Mouse (Mus musculus) CH12F3 (cell line): Measurements from ENCODE around the gene Vav1.

ENCODE experiments used
- in situ Hi-C: fragments of 300-500 bp; cut with MboI; formaldehyde crosslinking; loops from 2 replicates; pipeline ENCODE4 v1.14.3; 2020; ENCODE audit warnings: low sequenced_read_pairs

Gene Vav1

DNA sequence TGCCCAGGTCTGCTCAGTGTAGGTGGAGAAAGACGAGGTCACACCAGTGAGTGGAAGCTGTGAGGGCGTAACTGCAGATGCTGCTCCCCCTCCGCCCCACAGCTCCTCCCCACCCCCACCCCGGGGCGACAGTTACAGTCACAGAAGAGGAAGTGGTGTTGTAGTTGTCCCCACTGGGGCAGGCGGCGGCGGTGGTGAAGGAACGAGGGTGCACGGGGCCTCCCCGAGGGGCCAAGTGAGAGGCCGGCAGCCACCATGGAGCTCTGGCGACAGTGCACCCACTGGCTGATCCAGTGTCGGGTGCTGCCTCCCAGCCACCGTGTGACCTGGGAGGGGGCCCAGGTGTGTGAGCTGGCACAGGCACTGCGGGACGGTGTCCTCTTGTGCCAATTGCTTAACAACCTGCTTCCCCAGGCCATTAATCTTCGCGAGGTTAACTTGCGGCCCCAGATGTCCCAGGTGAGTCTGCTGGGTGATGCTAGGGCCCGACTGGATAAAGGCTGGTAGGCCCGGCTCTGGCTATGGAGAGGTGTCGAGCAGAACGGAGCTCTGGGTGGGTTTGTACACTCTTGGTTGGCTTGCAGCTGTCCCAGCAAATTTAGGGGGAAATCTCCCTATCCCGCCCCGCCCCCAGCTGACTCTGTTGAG, at the start of gene Vav1:
Gene Vav1 (plus strand): TSS at position 158 of the 648 bp plus-strand sequence.
- in situ Hi-C loops: no loop called here

DNA sequence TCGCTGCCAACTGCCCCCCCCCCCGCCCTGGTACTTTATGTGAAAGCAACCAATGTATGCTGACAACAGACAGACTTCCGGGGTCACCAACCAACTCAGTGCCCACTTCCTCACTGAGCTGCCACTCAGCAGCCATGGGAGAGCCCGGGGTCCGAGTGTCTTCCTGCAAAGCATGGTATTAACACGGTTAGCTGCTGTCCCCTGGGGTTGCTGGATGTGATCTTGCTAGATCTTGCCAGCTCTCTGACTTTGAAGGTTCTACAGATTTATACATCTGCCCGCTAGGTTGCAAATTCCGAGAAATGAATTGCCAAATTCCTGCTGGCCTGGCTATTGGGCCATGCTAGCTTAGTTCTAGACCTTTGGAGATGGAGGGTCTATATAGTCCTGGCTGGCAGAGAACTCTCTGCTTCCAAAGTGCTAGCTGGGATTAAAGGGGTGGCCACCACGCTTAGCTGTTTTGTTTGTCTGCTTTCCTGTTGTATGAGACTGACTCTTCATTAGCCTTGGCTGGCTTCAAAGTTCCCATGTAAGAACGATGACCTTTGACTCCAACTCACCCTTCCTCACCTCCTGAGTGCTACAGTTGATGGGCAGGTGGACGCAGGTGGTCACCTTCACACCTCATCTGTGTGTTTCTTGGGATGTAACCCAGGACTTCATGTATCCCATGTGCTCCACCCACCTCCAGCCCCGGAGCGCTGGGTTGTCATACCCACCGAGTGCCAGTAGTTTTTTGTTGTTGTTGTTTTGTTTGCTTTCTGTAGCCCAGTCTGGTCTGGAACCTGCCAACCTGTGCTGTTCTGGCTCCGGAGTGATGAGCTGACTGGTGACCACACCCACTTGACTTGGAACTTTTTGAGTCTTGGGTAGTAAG, 48.8 kb upstream of the Vav1 start:
- in situ Hi-C loops: no loop called here

GRCm38 (mm10) chr17:57230728-57231125, 48.2 kb upstream of the Vav1 start:
- in situ Hi-C loops: no loop called here

- in situ Hi-C loops: no loop called here
Observed at GRCm38 (mm10) chr17:57231321-57231771, 47.6 kb upstream of the Vav1 start.

DNA sequence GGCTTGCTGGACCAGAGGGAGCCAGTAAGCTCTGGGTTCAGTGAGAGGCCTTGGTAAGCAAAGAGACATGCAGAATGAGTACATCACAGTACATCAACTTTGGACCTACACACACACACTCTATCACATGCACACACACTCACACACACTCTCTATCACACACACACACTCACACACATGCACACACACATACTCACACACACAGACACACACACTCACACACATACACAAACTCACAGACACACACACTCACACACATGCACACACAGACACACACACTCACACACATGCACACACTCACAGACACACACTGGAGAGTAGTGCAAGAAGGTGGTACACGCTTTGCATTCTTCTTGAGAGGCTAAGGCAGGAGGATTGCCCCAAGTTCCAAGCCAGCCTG, 46.7 kb upstream of the Vav1 start:
- in situ Hi-C loops: no loop called here

GRCm38 (mm10) chr17:57233038-57233437, 45.9 kb upstream of the Vav1 start:
- in situ Hi-C loops: no loop called here

DNA sequence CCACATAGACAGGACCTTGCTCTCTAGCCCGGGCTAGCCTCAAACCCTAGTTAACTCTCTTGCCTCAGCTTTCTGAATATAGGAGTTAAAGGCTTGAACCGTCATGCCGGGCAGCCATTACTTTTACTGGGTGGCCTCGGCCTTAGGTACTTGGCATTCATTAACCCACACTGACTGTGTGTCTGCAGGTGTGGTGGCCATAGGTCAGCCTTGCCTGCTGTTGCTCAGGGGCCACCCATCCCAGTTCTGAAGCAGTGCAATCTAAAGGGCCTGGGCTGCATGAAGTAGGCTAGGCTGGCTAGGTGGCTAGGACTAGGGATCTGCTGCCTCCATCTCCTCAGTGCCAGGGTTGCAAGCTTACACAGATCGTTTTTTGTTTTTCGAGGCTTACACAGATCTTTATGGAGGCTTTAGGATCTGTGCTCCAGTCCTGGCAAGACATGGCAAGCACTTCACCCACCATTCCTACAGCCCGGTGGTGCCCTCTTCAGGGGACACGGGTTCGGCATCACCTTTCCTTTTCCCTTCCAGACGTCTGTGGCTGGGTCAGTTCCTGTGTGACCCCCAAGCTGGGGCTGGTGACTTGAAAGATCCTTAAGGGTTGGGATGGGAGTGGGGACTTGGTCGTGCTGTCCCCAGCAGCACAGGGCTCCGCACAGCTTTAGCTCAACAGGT, 44.5 kb upstream of the Vav1 start:
- in situ Hi-C loops: no loop called here

DNA sequence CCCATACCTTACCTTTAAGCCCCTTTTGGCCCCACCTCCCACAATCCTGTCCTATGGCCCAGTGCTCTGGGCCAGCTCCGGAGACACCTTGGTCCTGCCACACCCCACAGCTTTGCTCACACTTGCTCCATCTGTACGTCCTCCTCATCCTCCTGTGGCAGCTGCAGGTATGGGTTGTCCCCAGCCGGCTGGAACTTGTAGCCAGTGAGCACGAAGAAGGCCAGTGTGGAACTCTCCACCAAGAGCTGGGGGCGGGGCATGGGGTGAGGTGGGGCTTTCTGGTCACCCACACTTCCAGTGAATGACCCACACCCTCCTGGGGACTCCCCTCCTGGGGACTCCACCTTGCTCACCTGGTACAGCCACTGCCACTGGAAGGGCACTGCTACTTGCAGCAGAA, 43.1 kb upstream of the Vav1 start:
- in situ Hi-C loops: no loop called here

- in situ Hi-C loops: no loop called here
Observed at GRCm38 (mm10) chr17:57237181-57237580, 41.7 kb upstream of the Vav1 start.

DNA sequence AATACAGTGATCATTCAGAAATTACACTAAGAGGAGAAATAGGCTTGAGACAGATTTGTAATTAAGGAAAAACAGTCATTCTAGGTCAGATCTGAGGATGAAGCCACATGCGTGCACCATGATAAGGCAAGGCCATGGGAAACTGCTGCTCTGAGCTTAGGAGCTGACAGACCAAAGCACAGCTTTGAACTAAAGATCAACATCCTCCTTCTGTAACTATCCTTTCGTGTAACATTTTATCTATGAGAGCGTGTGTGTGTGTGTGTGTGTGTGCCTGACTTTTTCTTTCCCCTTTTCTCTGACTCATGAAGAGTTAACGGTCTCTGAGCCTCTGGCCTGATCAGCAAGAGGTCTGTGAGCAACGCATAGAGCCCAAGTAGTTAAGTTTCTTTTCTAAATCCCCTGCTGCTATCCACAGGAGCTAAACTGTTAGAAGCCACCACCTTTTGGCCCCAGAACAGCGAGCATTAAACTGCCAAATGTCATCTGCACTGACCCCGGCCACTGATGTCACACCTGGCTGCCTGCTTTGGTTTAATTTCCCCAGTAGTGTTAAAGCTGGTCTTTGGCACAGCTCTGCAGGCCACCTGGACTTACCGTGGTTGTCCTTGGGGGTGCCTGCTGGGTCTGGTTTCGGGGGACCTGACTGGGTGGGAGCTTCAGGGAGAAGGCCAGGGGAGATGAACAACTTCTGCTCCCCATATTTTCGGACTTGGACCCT, 35.1 kb upstream of the Vav1 start:
- in situ Hi-C loops: loop anchor here (10.0 kb wide), 1 partner anchor 91 kb away; no protein-coding TSS in a partner anchor

DNA sequence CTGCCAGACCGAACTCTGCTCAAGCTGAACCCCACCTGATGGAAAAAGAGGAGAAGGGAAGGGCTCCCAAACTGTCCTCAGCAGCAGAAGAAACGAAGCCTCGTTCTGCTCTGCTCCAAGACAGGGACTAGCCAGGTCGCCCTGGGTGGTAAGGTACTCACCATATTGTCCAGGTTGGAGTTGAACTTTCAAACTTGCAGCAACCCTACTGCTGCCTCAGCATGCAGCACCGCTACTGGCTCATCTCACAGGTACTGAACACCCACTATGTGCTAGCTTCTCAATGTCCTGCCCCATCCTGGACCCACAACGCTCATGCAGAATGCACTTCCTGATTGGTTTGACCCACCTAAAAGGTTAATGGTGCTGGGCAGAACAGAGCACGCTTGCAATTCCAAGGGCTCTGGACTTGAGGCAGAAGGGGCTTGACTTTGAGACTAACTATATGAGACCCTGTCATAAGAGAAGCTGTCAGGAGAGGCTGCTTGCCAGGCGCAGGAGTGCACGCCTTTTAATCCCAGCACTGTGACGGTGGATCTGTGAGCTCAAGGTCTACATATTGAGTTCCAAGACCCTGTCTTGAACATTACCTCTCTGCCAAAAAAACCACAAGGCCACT, 33.5 kb upstream of the Vav1 start:
- in situ Hi-C loops: loop anchor here (10.0 kb wide), 1 partner anchor 89 kb away; no protein-coding TSS in a partner anchor

- in situ Hi-C loops: loop anchor here (10.0 kb wide), 1 partner anchor 88 kb away; no protein-coding TSS in a partner anchor
Observed at GRCm38 (mm10) chr17:57246663-57247392, 32.1 kb upstream of the Vav1 start.

- in situ Hi-C loops: loop anchor here (10.0 kb wide), 1 partner anchor 87 kb away; no protein-coding TSS in a partner anchor
Observed at GRCm38 (mm10) chr17:57247393-57248200, 31.3 kb upstream of the Vav1 start.

GRCm38 (mm10) chr17:57248201-57248699, 30.6 kb upstream of the Vav1 start, which contains the start of gene Gpr108:
Gpr108 (minus strand) TSS chr17:57248446.
- in situ Hi-C loops: loop anchor here (10.0 kb wide), 1 partner anchor 87 kb away; no protein-coding TSS in a partner anchor

DNA sequence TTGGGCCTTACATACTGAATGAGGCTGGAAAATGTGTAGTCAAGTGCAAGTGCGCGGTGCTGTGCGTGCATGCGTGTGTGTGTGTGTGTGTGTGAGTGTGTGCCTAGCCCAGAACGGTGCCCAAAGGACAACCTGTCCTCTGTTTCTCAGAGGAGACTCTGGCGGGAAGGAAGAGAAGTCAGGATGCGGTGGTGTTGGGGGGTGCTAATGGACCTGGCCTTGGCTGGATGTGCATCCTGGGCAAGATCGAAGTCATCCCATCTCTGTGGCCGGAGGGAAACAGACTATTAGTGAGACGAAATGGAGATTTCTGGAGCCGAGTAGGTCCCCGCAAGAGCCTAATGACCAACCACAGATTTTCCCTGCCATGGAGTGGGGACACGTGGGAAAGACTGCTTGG, 30.1 kb upstream of the Vav1 start:
- in situ Hi-C loops: loop anchor here (10.0 kb wide), 1 partner anchor 86 kb away; no protein-coding TSS in a partner anchor

GRCm38 (mm10) chr17:57249186-57250181, 29.4 kb upstream of the Vav1 start, which contains the start of gene Trip10:
Trip10 (plus strand) TSS chr17:57249455.
- in situ Hi-C loops: loop anchor here (10.0 kb wide), 1 partner anchor 85 kb away; no protein-coding TSS in a partner anchor
